Mouse (Mus musculus) central nervous system, embryonic 11.5 days (tissue): Measurements from ENCODE around the gene Gm20821. TPM values are rescaled to one million over a fixed set of nuclear protein-coding genes. Genes with fewer than 3 reads are reported as not detected.

Experiments
- polyA plus RNA-seq: library from polyadenylated mRNA; depleted of rRNA; stranded (reverse); fragments of >200 nt; gene quantifications from 2 replicates; pipeline ENCODE4 v1.2.3, GENCODE M21; 2012; rRNA removed

Gene Gm20821
- not detected in 2 replicates for polyA plus RNA-seq

DNA sequence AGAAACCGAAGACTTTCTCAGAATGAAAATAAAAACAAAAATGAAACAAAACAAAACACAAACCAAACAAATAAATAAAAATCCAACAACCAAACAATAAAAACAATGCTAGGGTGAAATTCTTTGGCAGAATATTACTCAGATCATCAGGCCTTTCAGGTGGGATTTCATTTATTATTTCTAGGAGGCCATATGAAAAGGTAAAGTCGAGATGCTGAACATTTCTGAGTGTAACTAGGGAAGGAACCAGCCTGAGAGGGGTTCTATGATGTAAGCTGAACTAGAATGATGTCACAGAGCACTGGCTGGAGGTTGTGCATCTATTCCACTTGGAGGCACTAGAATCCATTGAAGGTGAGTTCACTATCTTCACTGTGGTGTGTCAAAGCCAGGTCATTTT lies at the start of gene Gm20821:
Gene Gm20821 (plus strand): TSS at position 301 of the 400 bp plus-strand sequence.

